Mouse (Mus musculus): ENCODE results near the gene Irak1bp1. TPM values are rescaled to one million over a fixed set of nuclear protein-coding genes. Genes with fewer than 3 reads are reported as not detected.

Irak1bp1 gene
- 1.5 TPM in 1 of 3 replicates, not detected in the others for total RNA-seq (2017)

DNA sequence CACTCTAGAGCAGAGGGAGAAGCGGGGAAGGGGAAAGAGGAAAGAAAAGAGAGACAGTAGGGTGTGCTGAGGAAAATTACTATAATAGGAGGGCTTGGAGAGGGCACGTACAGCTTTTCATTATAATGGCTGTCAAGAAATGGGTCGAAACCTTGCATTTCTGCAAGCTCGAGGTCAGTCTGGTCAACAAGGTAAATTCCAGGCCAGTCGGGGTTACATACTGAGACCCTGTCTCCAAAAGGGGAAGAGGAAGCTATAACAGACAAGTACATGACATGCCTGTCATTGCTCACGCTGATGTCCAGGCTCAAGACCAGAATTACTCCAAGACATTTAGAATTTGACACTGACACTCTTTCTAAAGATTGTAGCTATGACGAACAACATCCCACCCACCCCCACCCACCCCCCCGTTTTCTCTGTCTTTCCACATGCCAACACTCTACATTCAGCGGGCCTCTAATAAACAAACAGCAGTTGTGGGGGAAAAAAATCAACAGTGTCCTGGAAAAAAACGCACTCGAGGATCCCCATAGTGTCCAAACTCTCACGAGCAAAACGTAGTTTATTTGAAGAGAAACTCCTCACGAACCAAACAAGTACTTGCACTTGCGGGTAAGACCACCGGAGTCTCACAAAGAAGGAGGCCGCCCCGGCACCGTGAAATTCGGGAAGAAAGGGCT lies at the start of gene Irak1bp1:
Gene Irak1bp1 (plus strand): TSS at position 534 of the 683 bp plus-strand sequence.
- ATAC-seq (replicated peaks; ENCODE audit: insufficient number of reproducible peaks, low FRiP score, low TSS enrichment, poor library complexity, severe bottlenecking): no peak

DNA sequence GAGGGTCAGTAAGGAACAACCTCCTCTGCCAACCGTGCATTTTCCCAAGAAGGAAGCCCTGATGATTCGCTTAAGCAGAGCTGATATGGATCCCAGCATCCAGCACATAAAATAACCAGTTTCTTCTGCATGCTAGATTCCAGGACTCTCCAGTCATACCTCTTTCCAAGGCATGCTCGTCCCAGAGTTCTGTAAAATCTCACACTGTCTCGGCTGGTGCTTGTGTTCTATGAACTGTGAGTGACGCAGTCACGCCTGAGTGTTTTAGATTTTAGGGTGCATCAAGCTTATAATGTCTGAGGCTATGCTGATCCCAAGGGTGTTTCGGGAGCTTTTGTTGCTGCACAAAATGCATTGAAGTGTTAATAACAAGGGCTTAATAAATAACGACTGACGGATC lies 41.0 kb upstream of the Irak1bp1 start:
- ATAC-seq (replicated peaks; ENCODE audit: insufficient number of reproducible peaks, low FRiP score, low TSS enrichment, poor library complexity, severe bottlenecking): no peak

DNA sequence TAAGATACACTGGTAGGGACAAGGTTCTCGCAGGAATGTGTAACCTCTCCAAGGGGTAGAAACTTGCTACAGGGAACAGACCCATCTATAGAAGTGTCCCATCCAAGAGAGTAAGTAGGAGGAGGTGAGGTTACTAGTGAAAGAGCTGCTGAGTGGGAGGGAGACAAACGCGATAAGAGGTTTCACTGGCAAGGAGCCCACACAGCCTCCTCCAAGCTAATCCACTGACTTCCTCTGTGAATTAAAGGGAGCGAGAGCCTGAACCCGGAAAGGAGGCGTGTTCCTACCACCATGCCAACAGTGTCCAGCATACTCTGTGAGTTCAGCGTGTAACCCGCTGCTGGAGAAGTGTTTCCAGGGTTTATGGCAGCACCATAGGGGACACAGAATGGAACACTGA lies 29.0 kb upstream of the Irak1bp1 start:
- no peak for ATAC-seq (replicated peaks; ENCODE audit: insufficient number of reproducible peaks, low FRiP score, low TSS enrichment, poor library complexity, severe bottlenecking)

DNA sequence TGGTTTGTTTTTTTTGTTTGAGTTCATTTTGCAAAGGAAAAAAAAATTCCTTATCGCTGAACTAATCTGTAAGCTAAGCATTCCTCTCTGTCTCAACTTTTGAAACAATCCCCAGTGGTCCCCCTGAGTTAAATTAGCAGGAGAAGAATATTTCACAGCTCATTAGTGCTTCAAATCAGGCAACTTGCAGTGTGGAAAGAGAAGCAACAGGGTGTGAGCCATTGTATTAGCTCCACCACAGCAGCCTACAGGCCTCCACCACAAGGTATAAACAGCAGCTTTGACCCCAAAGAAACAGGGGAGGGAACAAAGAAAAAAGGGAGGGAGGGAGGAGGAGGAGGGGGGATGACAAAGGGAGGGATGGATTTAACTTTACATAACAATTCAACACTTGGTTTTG lies 22.2 kb upstream of the Irak1bp1 start:
- ATAC-seq (replicated peaks; ENCODE audit: insufficient number of reproducible peaks, low FRiP score, low TSS enrichment, poor library complexity, severe bottlenecking): no peak

DNA sequence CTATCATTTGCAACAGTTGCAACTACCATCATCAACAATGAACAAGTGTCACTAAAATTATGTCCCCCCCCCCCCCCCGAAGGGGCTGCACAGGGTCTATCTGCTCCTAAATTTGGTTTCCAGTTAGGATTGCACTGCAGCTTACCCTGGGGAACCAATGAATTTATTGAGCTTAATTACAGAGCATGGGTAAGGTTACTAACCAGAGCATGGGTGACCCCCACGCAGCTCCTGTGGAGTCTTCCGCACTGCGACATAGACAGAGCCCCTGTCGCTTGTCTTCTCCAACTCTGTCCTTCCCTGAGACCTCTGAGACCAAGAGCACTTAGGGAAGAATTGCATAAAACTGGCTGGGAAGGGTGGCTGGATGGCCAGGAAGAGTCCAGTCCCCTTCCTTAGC lies 21.7 kb upstream of the Irak1bp1 start:
- no peak for ATAC-seq (replicated peaks; ENCODE audit: insufficient number of reproducible peaks, low FRiP score, low TSS enrichment, poor library complexity, severe bottlenecking)

DNA sequence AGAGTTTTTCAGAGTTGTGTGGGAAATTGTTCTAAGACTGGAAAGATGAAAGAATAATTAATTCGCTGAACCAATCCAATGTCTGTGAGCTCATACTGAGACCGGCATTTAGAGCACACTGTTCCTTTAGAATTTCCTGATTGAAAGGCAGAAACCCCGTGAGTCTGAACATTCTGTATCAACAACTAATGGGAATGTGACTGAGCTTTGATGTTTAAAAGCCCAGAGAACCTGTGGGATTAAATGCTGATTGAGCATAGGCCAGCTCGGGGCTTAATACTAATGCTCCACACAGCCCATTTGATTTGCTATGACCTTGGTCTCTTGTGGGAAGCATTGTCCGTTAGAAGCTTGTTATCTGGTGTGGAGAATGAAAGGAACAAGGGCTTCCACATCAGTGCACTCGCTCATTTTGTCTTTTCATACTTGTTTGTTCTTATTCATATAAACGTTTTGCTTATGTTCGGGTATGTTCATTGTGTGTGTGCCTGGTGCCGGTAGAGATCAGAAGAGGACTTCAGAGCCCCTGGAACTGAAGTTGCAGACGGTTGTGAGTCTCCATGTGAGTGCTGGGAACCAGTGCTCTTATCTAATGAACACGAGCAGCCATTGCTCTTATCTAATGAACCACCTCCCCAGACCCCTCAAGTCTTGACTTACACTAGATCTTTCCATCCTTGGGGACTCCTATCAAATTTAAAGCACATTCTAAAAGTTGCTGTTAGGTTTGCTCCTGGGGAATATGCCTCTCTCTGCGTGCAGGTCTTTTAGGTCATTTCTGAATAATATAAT lies 17.0 kb upstream of the Irak1bp1 start:
- no peak for ATAC-seq (replicated peaks; ENCODE audit: insufficient number of reproducible peaks, low FRiP score, low TSS enrichment, poor library complexity, severe bottlenecking)

DNA sequence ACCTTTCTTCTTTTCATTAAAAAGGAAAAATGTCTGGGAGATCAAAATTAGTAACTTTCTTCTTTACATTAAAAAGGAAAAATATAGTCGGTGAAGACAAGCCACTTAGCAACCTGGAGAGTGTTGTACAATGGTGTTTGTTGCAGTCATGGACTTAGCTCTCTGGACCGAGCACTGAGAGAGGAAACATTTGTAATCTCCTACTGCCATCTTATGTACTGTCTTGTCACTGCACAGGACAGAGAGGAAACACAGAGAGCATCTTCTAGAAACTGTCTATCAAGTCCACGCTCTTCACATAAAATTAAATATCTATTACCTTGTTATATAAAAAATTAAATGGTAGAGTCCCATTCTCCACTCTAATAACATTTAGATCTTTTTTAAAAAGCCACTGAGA lies 14.8 kb upstream of the Irak1bp1 start:
- ATAC-seq (replicated peaks; ENCODE audit: insufficient number of reproducible peaks, low FRiP score, low TSS enrichment, poor library complexity, severe bottlenecking): no peak

DNA sequence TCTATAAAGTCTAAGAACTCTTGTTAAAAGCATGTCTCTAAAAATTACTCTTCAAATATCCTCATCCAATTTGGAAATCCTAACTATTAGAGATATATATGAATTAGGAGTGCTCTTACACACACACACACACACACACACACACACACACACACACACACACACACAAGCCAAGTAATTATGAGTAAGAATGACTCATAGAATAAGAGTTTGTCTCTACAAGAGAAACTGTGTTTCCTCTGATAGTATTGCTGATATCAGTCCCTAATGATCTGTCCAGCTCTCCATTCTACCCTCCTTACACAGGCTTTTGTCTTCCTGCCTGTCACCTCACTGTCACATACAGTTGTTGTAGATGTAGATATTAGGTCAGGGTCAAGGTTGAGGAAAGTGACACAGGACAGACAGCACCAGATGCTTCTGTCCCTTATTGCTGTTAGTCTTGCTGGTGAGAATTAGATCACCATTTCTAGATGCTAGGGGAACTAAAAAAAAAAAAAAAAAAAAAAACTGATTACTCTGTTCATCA lies 14.0 kb upstream of the Irak1bp1 start:
- no peak for ATAC-seq (replicated peaks; ENCODE audit: insufficient number of reproducible peaks, low FRiP score, low TSS enrichment, poor library complexity, severe bottlenecking)

DNA sequence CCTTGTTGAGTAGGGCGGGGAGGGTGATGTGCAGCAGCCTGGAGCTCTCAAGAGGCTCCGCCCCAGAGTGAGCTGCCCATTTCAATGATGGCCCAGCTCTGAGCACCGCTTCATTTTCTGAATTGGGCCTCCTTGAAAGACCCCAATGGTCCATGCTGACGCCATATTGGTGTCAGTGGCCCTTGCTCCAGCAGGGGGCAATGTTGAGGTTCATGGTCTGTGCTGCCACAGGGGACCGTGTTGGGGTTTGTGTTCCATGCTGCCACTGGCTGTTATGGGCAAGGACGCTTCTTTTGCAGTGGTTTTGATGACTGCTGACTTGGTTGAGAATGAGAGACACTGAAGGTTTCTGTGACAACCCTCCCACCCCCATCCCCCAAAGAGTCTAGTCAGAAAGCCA lies 2.9 kb upstream of the Irak1bp1 start:
- ATAC-seq (replicated peaks; ENCODE audit: insufficient number of reproducible peaks, low FRiP score, low TSS enrichment, poor library complexity, severe bottlenecking): 0 out of 2 replicates have a peak, but pooled peaks have one; percentile 11

DNA sequence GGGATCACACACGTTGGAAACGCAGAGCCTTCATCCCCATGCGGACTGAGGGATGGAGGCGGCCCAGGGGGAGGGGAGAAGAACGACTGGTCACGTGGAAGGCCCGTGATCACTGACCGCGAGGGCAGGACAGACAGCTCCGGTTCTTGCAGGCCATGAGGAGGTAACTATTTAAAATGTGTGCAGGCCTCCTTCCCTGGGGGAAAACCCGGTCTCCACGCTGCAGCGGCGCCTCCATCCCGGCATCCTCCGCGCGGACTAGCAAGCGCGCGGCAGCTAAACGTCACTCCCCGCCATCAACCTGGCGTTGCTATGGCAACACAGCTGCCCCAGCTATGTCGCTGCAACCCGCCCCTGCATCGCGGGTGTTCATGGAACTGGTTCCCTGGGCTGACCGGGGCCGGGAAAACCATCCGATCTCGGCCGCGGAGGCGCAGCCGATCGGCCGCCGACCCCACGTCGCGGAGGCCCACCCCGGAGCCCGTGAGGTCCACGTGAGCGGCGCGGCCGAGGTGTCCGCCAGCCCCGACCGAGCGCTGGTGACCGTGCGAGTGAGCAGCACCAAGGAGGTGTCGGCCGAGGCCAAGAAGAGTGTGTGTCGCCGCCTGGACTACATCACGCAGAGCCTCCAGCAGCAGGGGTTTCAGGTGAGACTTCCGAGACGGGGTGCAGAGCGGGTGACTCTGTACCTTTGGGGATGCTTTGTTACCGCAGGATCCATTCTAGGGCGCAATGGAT lies 522 bp downstream of the Irak1bp1 start:
- ATAC-seq (replicated peaks; ENCODE audit: insufficient number of reproducible peaks, low FRiP score, low TSS enrichment, poor library complexity, severe bottlenecking): peak; percentile 81

DNA sequence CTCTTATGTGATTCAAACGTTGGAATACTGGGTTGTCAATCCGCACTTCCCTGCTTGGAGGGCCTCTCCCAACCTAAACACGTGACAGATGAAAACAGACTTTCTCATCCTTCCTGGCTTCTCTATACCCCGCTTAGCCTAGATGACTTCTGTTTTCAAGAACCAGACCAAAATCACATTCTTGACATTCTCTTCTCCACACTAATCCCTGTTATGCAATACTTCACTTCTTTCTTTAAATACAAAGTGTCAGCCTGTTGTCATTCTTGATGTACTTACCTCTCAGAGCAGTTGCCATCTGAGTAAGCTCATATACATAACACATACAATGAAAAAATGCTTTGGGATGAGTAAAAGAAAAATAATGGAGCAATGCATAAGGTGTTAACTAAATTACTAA lies 2.6 kb downstream of the Irak1bp1 start:
- ATAC-seq (replicated peaks; ENCODE audit: insufficient number of reproducible peaks, low FRiP score, low TSS enrichment, poor library complexity, severe bottlenecking): no peak

DNA sequence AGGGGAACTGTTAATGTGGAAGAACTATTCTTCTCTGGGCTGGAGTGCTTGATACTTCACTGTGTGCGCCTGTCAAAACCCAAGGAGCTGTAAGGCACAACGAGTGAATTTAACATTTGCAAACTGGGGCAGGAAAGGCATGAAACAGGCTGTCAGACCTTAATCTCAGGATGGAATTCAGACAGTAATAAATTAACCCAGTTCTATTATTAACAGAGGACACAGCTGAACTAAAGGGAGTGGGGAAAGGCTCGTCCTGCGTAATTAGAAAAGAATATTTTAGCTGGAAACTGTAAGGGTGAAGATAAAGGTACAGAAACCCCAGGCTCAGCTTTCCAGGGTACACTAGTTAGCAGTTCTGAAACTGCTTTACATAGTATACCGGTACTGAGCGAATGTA lies 6.6 kb downstream of the Irak1bp1 start:
- ATAC-seq (replicated peaks; ENCODE audit: insufficient number of reproducible peaks, low FRiP score, low TSS enrichment, poor library complexity, severe bottlenecking): no peak

DNA sequence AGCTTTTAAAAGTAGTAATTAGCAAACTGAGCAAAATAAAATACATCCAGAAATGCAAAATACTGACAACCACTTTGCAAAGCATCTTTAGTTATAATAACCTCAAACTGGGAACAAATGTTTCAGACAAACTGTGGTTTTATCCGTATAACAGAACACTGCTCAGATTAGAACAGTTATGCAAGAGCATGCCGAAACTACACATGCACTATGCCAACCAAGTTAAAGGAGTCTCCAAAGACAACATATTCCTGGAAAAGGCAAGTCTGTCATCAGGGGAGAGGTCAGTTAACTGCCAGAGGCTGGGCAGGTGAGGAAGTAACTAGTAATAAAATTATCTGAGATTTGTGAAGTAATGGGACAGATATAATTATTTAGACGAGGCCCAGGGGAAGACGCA lies 13.3 kb downstream of the Irak1bp1 start:
- no peak for ATAC-seq (replicated peaks; ENCODE audit: insufficient number of reproducible peaks, low FRiP score, low TSS enrichment, poor library complexity, severe bottlenecking)

DNA sequence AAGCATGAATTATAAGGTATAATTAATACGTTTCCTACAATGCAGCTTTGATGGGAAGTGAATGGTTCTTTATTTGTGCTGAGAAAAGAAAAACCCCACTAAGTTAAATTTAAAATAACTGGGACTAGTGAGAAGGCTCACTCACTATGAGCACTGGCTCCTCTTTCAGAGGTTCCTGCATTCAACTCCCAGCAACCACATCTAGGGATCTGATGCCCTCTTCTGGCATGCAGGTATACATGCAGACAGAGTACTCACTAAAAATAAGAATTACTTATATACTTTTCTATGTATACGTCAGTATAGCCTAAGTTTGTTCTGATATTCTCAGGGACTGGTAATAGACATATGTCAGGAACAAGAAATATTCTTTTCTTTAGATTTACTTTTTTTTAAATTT lies 24.7 kb downstream of the Irak1bp1 start:
- ATAC-seq (replicated peaks; ENCODE audit: insufficient number of reproducible peaks, low FRiP score, low TSS enrichment, poor library complexity, severe bottlenecking): no peak

DNA sequence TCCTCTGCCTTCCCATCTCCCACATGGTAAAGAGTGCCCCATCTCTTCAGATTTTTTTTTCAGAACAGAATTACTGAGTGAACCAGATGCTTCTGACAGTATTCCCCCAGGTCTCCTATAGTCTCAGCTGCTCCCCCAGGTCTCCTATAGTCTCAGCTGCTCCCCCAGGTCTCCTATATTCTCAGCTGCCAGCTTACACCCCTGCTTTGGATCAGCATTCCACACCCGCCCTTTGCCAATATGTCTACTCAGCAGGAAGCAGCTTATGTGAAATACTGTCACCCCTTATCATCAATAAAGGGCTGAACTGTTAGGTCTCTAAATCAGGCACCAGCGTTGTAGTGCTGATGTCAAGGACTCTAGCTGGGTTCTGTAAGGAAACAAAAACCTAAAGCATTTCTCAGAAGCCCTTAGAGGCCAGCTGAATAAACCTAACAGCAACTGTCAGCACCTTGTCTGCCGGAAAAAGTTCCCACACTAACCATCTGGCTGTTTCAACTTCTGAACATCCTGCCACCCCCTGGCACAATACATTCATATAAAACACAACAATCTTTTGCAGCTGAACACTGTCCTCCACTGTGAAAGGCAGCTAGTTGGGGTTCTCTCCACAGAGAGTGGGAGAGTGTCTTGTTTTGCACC lies 25.8 kb downstream of the Irak1bp1 start:
- no peak for ATAC-seq (replicated peaks; ENCODE audit: insufficient number of reproducible peaks, low FRiP score, low TSS enrichment, poor library complexity, severe bottlenecking)

DNA sequence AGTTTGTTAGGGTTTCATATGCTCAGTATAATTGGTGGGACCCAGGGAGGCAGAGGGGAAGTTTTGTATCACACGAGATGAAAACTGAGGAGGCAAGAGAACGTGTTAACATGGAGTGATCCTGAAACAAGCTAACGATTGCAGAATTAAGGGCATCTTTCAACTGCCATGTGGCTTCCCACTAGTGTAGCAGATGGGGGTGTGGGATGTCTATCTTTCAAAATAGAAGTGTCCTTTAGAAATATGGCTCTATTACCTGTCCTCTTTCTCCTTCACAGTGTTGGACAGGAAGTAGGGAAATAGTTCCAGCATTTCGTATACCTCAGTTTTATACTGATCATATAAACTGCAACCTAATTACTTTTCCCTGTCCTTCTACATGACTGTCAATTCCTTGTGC lies 26.9 kb downstream of the Irak1bp1 start:
- ATAC-seq (replicated peaks; ENCODE audit: insufficient number of reproducible peaks, low FRiP score, low TSS enrichment, poor library complexity, severe bottlenecking): no peak

DNA sequence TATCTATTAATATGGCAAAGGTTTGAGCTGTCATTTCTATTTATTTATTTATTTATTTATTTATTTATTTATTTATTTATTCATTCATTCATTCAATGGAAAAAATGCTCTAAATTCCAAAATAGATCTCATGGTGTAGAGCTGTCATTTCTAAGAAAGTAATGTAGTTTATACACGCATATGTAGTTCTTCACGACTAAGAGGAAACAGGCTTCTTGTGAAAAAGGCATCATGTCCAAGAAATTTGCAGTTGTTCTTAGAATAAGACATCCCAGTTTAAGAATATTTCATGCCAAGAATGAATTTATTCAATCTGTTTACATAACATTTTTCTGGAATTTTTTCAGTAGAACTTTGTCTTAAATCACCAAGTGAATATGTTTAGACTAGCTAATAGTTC lies 31.5 kb downstream of the Irak1bp1 start:
- ATAC-seq (replicated peaks; ENCODE audit: insufficient number of reproducible peaks, low FRiP score, low TSS enrichment, poor library complexity, severe bottlenecking): no peak

DNA sequence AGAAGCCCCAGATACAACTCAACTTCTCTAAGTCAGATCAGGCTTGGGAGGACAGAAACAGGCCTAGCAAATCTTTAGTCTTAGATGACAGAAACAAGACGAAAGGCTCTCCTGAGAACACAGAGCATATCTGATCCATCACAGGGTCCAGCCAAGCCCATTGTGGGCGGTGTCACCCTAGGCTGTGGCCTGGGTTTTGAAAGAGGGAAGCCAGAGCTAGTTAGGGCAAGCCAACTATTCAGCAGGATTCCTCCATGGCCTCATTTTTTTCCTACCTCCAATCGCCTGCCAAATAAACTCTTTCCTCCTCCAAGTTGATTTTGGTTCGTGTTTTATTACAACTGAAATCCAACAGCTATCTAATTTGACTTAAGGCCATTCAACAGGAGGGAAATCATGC lies 32.0 kb downstream of the Irak1bp1 start:
- no peak for ATAC-seq (replicated peaks; ENCODE audit: insufficient number of reproducible peaks, low FRiP score, low TSS enrichment, poor library complexity, severe bottlenecking)

Data from monocyte, adult 5-6 weeks (primary cell).